Mouse (Mus musculus) liver, embryonic 13.5 days (tissue): ENCODE measurements around the gene Ube4a. TPM values are rescaled to one million over a fixed set of nuclear protein-coding genes. Genes with fewer than 3 reads are reported as not detected.

Experiments
- ATAC-seq: fragments of 200-750 bp; cut with Nextera tagmentation; 2 replicates; pipeline ENCODE4 v1.8.0; 2017; ENCODE audit warnings: low read depth, mild to moderate bottlenecking, moderate number of reproducible peaks, moderate library complexity
- DNase-seq: peaks from one replicate; pipeline ENCODE4 v3.0.0; 2022
- H3K27ac ChIP-seq: fragments of 300-500 bp; sonication (generic); 2 replicates; pipeline ENCODE4 v1.5.1; 2015; ENCODE audit warnings: moderate library complexity, mild to moderate bottlenecking, inconsistent platforms
- H3K27me3 ChIP-seq: fragments of 300-500 bp; sonication (generic); 2 replicates; pipeline ENCODE4 v1.6.1; 2015; ENCODE audit warnings: mild to moderate bottlenecking, inconsistent platforms
- H3K36me3 ChIP-seq: fragments of 300-500 bp; sonication (generic); 2 replicates; pipeline ENCODE4 v1.6.1; 2015; ENCODE audit warnings: mild to moderate bottlenecking, inconsistent platforms
- H3K4me1 ChIP-seq: fragments of 300-500 bp; sonication (generic); replicated peaks from 2 replicates; pipeline ENCODE4 v1.6.1; 2015; ENCODE audit warnings: inconsistent platforms
- H3K4me2 ChIP-seq: fragments of 300-500 bp; sonication (generic); 2 replicates; pipeline ENCODE4 v1.6.1; 2015; ENCODE audit warnings: inconsistent platforms, mild to moderate bottlenecking, moderate library complexity
- H3K4me3 ChIP-seq: fragments of 300-500 bp; sonication (generic); replicated peaks from 2 replicates; pipeline ENCODE4 v1.5.1; 2015; ENCODE audit warnings: mild to moderate bottlenecking, inconsistent platforms
- H3K9ac ChIP-seq: fragments of 300-500 bp; sonication (generic); 2 replicates; pipeline ENCODE4 v1.6.1; 2015; ENCODE audit warnings: mild to moderate bottlenecking, inconsistent platforms
- H3K9me3 ChIP-seq: fragments of 300-500 bp; sonication (generic); replicated peaks from 2 replicates; pipeline ENCODE4 v1.6.1; 2016; ENCODE audit warnings: inconsistent platforms
- WGBS: fragments of 180-500 bp; shearing (Covaris S2); methylation state at CpG from one replicate; pipeline ENCODE4 v1.1.7; 2015; ENCODE audit not compliant: insufficient replicate concordance; 5-methylcytosine and 5-hydroxymethylcytosine counted together
- polyA plus RNA-seq: library from polyadenylated mRNA; unstranded; fragments of >200 nt; fragmentation: Nextera tagmentation; extraction: Ambion mirVana; gene quantifications from 2 replicates; pipeline ENCODE4 v1.2.1, GENCODE M21; 2015

Ube4a gene
- polyA plus RNA-seq: 10.5 and 13.2 TPM in 2 replicates

- peak within 1 kb of the TSS; percentile 82 for H3K4me2 ChIP-seq
- under 1% methylated on average over 39 of the region's 39 CpGs for WGBS
- peaks cover 28% of the 10 kb centered on the region for H3K36me3 ChIP-seq
- peaks cover 3% of the 10 kb centered on the region for H3K27me3 ChIP-seq
- H3K9ac ChIP-seq: peak within 1 kb of the TSS; percentile 85
- DNase-seq (peak; percentile 96), ATAC-seq (peak; percentile 94)
- H3K4me3 ChIP-seq: peak within 1 kb of the TSS; percentile 84
- peak within 1 kb of the TSS; percentile 82 for H3K27ac ChIP-seq
- peaks cover 25% of the 10 kb centered on the region for H3K4me1 ChIP-seq
- no peaks in the 10 kb centered on the region for H3K9me3 ChIP-seq
Measured at GRCm38 (mm10) chr9:44965126-44965832, at the start of gene Ube4a. Gene Ube4a, minus strand, starts transcription at chr9:44965600.

GRCm38 (mm10) chr9:45014879-45015278 is 49.5 kb upstream of the Ube4a start:
- no peak overlapping the region for H3K4me3 ChIP-seq
- no peak overlapping the region for H3K9ac ChIP-seq
- no peaks in the 10 kb centered on the region for H3K4me1 ChIP-seq
- H3K36me3 ChIP-seq: no peaks in the 10 kb centered on the region
- WGBS: 29% methylated on average over 2 of the region's 2 CpGs
- no peak overlapping the region for H3K4me2 ChIP-seq
- DNase-seq (no peak), ATAC-seq (no peak)
- no peaks in the 10 kb centered on the region for H3K9me3 ChIP-seq
- H3K27me3 ChIP-seq: 0 out of 2 replicates have a peak, but pooled peaks cover 3% of the 10 kb centered on the region
- H3K27ac ChIP-seq: no peak overlapping the region

DNA sequence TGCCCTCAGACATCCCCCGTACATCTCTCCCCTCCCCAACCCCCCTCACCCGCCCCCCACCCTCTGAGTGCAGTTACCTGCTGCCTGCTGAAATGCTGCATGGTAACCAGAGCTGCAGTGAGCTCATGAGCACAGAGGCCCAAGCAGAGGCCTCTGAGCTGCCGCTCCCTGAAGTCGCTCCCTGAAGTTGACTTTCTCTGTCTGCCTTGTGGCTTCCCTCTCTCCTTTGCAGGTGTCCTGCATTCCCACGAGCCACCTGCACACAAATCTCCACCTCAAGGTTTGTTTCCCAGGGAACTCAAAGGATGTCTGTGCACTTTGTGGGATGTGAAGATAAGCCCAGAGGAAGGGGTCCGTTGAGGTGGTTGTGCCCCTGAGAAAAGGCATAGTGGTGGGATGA is 45.9 kb upstream of the Ube4a start:
- Histone ChIP-seq H3K27ac (no peak overlapping the region), H3K4me1 (no peaks in the 10 kb centered on the region), H3K9ac (no peak overlapping the region), H3K4me2 (no peak overlapping the region), H3K36me3 (no peaks in the 10 kb centered on the region), H3K9me3 (no peaks in the 10 kb centered on the region), H3K27me3 (0 out of 2 replicates have a peak, but pooled peaks cover 3% of the 10 kb centered on the region), H3K4me3 (no peak overlapping the region)
- WGBS: 46% methylated on average over 6 of the region's 6 CpGs
- DNase-seq (no peak), ATAC-seq (no peak)

- DNase-seq: no peak
- Histone ChIP-seq H3K4me1 (no peaks in the 10 kb centered on the region), H3K9ac (no peak overlapping the region), H3K4me2 (no peak overlapping the region), H3K9me3 (no peaks in the 10 kb centered on the region), H3K36me3 (no peaks in the 10 kb centered on the region), H3K27me3 (peaks cover 6% of the 10 kb centered on the region; the same call in 1 of the 2 replicates), H3K4me3 (no peak overlapping the region), H3K27ac (no peak overlapping the region)
- 38% methylated on average over 4 of the region's 4 CpGs for WGBS
- ATAC-seq: no peak
Measured at GRCm38 (mm10) chr9:45010461-45010860, 45.1 kb upstream of the Ube4a start.

DNA sequence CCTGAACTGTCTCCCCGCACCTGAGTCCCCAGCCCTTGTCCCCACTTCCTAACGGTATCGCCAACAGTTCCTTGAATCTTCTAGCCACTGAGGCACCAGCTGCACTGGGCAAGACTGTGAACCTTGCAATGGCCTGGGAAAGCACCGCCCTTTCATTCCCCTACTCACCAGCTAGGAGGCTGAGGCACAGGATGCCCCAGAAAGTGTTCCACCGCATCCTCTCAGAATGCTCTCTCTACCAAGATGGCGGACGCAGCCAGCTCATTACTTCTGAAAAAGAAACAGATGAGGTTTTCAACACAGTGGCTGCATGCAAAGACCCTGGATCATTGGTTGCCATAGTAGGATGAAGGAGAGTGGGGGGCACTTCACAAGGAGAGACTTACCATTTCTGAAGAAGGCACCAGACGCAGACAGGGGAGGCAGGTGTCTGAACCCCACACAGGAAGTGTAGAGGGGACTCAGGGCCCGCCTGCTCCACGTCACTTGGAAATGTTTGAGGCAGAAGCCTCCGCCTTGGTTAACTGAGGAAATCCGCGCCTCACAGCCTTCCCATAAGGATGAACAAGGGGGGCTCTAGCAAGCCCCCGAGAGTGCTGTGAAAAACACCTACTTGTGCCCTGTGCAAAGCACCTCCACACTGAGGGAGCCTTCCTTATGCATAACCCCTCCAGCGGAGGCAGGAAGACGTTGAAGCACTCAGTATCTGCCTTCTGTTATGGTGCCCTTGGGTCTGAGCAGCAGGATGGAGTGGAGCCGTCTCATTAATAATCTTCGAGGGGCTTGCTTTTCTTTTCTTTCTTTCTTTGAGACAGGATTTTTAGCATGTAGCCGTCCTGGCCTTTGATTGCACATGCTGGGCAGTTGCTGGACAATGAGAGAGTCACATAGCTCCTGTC is 44.0 kb upstream of the Ube4a start, which contains the start of gene Cd3e:
Gene Cd3e, minus strand, starts transcription at position 448 of the 899 bp plus-strand sequence.
- 72% methylated on average over 19 of the region's 19 CpGs for WGBS

GRCm38 (mm10) chr9:45008342-45008741 is 42.9 kb upstream of the Ube4a start:
- no peak for ATAC-seq
- Histone ChIP-seq H3K9ac (no peak overlapping the region), H3K27me3 (peaks cover 11% of the 10 kb centered on the region), H3K36me3 (no peaks in the 10 kb centered on the region), H3K4me1 (no peaks in the 10 kb centered on the region), H3K4me2 (no peak overlapping the region), H3K27ac (no peak overlapping the region), H3K4me3 (no peak overlapping the region), H3K9me3 (no peaks in the 10 kb centered on the region)
- no peak for DNase-seq
- 70% methylated on average over 4 of the region's 4 CpGs for WGBS

More for the DNA sequence above, 44.0 kb upstream of the Ube4a start, which contains the start of gene Cd3e:
- no peak for ATAC-seq
- Histone ChIP-seq H3K27ac (no peak within 1 kb of the TSS), H3K27me3 (peaks cover 11% of the 10 kb centered on the region), H3K9me3 (no peaks in the 10 kb centered on the region), H3K36me3 (no peaks in the 10 kb centered on the region), H3K4me3 (no peak within 1 kb of the TSS), H3K4me2 (no peak within 1 kb of the TSS), H3K4me1 (no peaks in the 10 kb centered on the region), H3K9ac (no peak within 1 kb of the TSS)
- DNase-seq: no peak

DNA sequence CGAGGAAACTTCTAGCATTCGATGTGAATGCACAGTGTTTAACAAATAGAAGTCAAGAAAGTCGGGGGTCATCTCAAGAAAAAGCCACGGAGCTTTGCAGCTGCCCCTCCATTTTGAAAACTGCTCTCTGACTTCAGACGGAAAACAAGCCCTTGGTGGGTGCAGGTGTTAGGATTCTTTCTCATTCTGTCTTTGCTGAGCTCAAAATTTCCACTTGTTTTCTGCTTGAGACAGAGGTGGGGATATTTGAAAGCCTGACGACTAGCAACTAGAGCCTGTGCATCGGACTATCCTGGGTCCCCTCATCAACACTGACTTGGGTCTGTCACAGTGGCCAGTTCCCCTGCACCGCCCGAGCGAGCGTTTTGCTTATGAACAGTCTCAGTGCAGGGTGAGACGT is 42.0 kb upstream of the Ube4a start:
- no peaks in the 10 kb centered on the region for H3K36me3 ChIP-seq
- H3K4me1 ChIP-seq: no peaks in the 10 kb centered on the region
- no peaks in the 10 kb centered on the region for H3K9me3 ChIP-seq
- no peak overlapping the region for H3K27ac ChIP-seq
- ATAC-seq (no peak), DNase-seq (no peak)
- no peak overlapping the region for H3K4me2 ChIP-seq
- H3K4me3 ChIP-seq: no peak overlapping the region
- peaks cover 13% of the 10 kb centered on the region for H3K27me3 ChIP-seq
- no peak overlapping the region for H3K9ac ChIP-seq
- 63% methylated on average over 12 of the region's 12 CpGs for WGBS

- Histone ChIP-seq H3K4me1 (no peaks in the 10 kb centered on the region), H3K9me3 (no peaks in the 10 kb centered on the region), H3K27me3 (peaks cover 19% of the 10 kb centered on the region), H3K4me3 (no peak overlapping the region), H3K4me2 (no peak overlapping the region), H3K27ac (no peak overlapping the region), H3K36me3 (no peaks in the 10 kb centered on the region), H3K9ac (no peak overlapping the region)
- DNase-seq (no peak), ATAC-seq (no peak)
- WGBS: 70% methylated on average over 3 of the region's 3 CpGs
Measured at GRCm38 (mm10) chr9:45000249-45000648, 34.8 kb upstream of the Ube4a start.

GRCm38 (mm10) chr9:44999776-45000175 is 34.4 kb upstream of the Ube4a start:
- Histone ChIP-seq H3K27ac (no peak overlapping the region), H3K9ac (no peak overlapping the region), H3K9me3 (no peaks in the 10 kb centered on the region), H3K36me3 (no peaks in the 10 kb centered on the region), H3K4me1 (no peaks in the 10 kb centered on the region), H3K4me2 (no peak overlapping the region), H3K4me3 (no peak overlapping the region), H3K27me3 (peaks cover 14% of the 10 kb centered on the region)
- DNase-seq: no peak
- WGBS: 67% methylated on average over 5 of the region's 5 CpGs
- no peak for ATAC-seq

- WGBS: 53% methylated on average over 6 of the region's 6 CpGs
- no peak overlapping the region for H3K27ac ChIP-seq
- H3K36me3 ChIP-seq: no peaks in the 10 kb centered on the region
- no peak for DNase-seq
- H3K9me3 ChIP-seq: no peaks in the 10 kb centered on the region
- peaks cover 14% of the 10 kb centered on the region for H3K27me3 ChIP-seq
- no peaks in the 10 kb centered on the region for H3K4me1 ChIP-seq
- H3K4me2 ChIP-seq: no peak overlapping the region
- H3K4me3 ChIP-seq: no peak overlapping the region
- no peak for ATAC-seq
- H3K9ac ChIP-seq: no peak overlapping the region
Measured at GRCm38 (mm10) chr9:44999171-44999570, 33.8 kb upstream of the Ube4a start.

GRCm38 (mm10) chr9:44998138-44998537 is 32.7 kb upstream of the Ube4a start:
- Histone ChIP-seq H3K36me3 (no peaks in the 10 kb centered on the region), H3K27ac (no peak overlapping the region), H3K9me3 (no peaks in the 10 kb centered on the region), H3K9ac (no peak overlapping the region), H3K27me3 (peaks cover 14% of the 10 kb centered on the region), H3K4me2 (no peak overlapping the region), H3K4me1 (no peaks in the 10 kb centered on the region), H3K4me3 (no peak overlapping the region)
- WGBS: 45% methylated on average over 11 of the region's 11 CpGs
- ATAC-seq (no peak), DNase-seq (no peak)
